Mouse (Mus musculus): ENCODE data around the gene C3ar1. TPM values are rescaled to one million over a fixed set of nuclear protein-coding genes. Genes with fewer than 3 reads are reported as not detected.

C3ar1 gene
- under 1 TPM; 0.91 to 0.95 TPM for total RNA-seq (2021)
- long read RNA-seq, experiment 1, full-length matches to known transcripts = 4 of 4 reads
- long read RNA-seq, experiment 1, partial matches to known transcripts = 0 of 4 reads
- long read RNA-seq, experiment 1, other reads (novel, unspliced or antisense) = 0 of 4 reads
- long read RNA-seq, experiment 2, partial matches to known transcripts = 0 of 1 reads
- long read RNA-seq, experiment 2, other reads (novel, unspliced or antisense) = 1 of 1 reads

GRCm38 (mm10) chr6:122855955-122856354 is at the start of gene C3ar1:
Gene C3ar1, minus strand, starts transcription at chr6:122856161.
- no peak for DNase-seq (ENCODE audit: low spot score in 2 of 2)

GRCm38 (mm10) chr6:122892442-122893049 is 36.6 kb upstream of the C3ar1 start:
- peak; percentile 71 to 82 for DNase-seq (ENCODE audit: low spot score in 2 of 2)

GRCm38 (mm10) chr6:122889599-122889998 is 33.6 kb upstream of the C3ar1 start:
- DNase-seq (ENCODE audit: low spot score in 2 of 2) = no peak

GRCm38 (mm10) chr6:122883603-122884002 is 27.6 kb upstream of the C3ar1 start:
- DNase-seq (ENCODE audit: low spot score in 2 of 2) = peak in 1 of 2 experiments; percentile 7

- DNase-seq (ENCODE audit: low spot score in 2 of 2) = no peak
Observed at GRCm38 (mm10) chr6:122881287-122881686, 25.3 kb upstream of the C3ar1 start.

GRCm38 (mm10) chr6:122879781-122880505 is 24.0 kb upstream of the C3ar1 start:
- no peak for DNase-seq (ENCODE audit: low spot score in 2 of 2)

- DNase-seq (ENCODE audit: low spot score in 2 of 2) = no peak
Observed at GRCm38 (mm10) chr6:122879141-122879735, 23.3 kb upstream of the C3ar1 start.

- no peak for DNase-seq (ENCODE audit: low spot score in 2 of 2)
Observed at GRCm38 (mm10) chr6:122874720-122875389, 18.9 kb upstream of the C3ar1 start.

- DNase-seq (ENCODE audit: low spot score in 2 of 2) = peak; percentile 98 to 99
Observed at GRCm38 (mm10) chr6:122873871-122874719, 18.1 kb upstream of the C3ar1 start, which contains the start of gene Necap1. Gene Necap1, plus strand, starts transcription at chr6:122874474.

- no peak for DNase-seq (ENCODE audit: low spot score in 2 of 2)
Observed at GRCm38 (mm10) chr6:122872800-122873199, 16.8 kb upstream of the C3ar1 start.

- DNase-seq (ENCODE audit: low spot score in 2 of 2) = no peak
Observed at GRCm38 (mm10) chr6:122869846-122870245, 13.9 kb upstream of the C3ar1 start.

GRCm38 (mm10) chr6:122867914-122868313 is 12.0 kb upstream of the C3ar1 start:
- DNase-seq (ENCODE audit: low spot score in 2 of 2) = no peak

GRCm38 (mm10) chr6:122862871-122863270 is 6.9 kb upstream of the C3ar1 start:
- DNase-seq (ENCODE audit: low spot score in 2 of 2) = no peak

GRCm38 (mm10) chr6:122862434-122862833 is 6.5 kb upstream of the C3ar1 start:
- no peak for DNase-seq (ENCODE audit: low spot score in 2 of 2)

- DNase-seq (ENCODE audit: low spot score in 2 of 2) = no peak
Observed at GRCm38 (mm10) chr6:122854552-122854951, 1.4 kb downstream of the C3ar1 start.

GRCm38 (mm10) chr6:122852696-122853095 is 3.3 kb downstream of the C3ar1 start:
- DNase-seq (ENCODE audit: low spot score in 2 of 2) = no peak

- no peak for DNase-seq (ENCODE audit: low spot score in 2 of 2)
Observed at GRCm38 (mm10) chr6:122843759-122844158, 12.2 kb downstream of the C3ar1 start.

GRCm38 (mm10) chr6:122837539-122837938 is 18.4 kb downstream of the C3ar1 start:
- no peak for DNase-seq (ENCODE audit: low spot score in 2 of 2)

GRCm38 (mm10) chr6:122836974-122837373 is 19.0 kb downstream of the C3ar1 start:
- no peak for DNase-seq (ENCODE audit: low spot score in 2 of 2)

- peak in 1 of 2 experiments; percentile 31 for DNase-seq (ENCODE audit: low spot score in 2 of 2)
Observed at GRCm38 (mm10) chr6:122834365-122834764, 21.6 kb downstream of the C3ar1 start.

Measured in left cerebral cortex, adult 18-20 months (tissue).